Mouse (Mus musculus) lung, adult 18-20 months (tissue): Measurements from ENCODE around the gene Crygc.
"Not testable (repeated sequence)": the region's sequence is repeated elsewhere in the genome, so short reads cannot be mapped to it uniquely, and the experiment has no call there.

Experiments
- DNase-seq, 2 experiments: peaks; one replicate each; pipeline ENCODE4 v3.0.0; 2022; ENCODE audit warnings: mixed read lengths in 2 of 2

Gene Crygc

GRCm38 (mm10) chr1:65052140-65052539 is 21.3 kb downstream of the Crygc start:
- DNase-seq: no peak

- no peak for DNase-seq
Measured at GRCm38 (mm10) chr1:65051696-65052095, 21.8 kb downstream of the Crygc start.

GRCm38 (mm10) chr1:65050952-65051351 is 22.5 kb downstream of the Crygc start, which contains the start of gene Cryge:
Cryge (minus strand) TSS chr1:65051149.
- DNase-seq: not testable (repeated sequence)

GRCm38 (mm10) chr1:65048781-65049180 is 24.7 kb downstream of the Crygc start:
- peak in 1 of 2 experiments; percentile 7 for DNase-seq

- peak; percentile 6 to 16 for DNase-seq
Measured at GRCm38 (mm10) chr1:65046401-65047109, 26.9 kb downstream of the Crygc start.

GRCm38 (mm10) chr1:65043433-65043832 is 30.1 kb downstream of the Crygc start:
- no peak for DNase-seq

GRCm38 (mm10) chr1:65041837-65042236 is 31.7 kb downstream of the Crygc start:
- peak in 1 of 2 experiments; percentile 10 for DNase-seq

GRCm38 (mm10) chr1:65040806-65041205 is 32.7 kb downstream of the Crygc start:
- peak in 1 of 2 experiments; percentile 15 for DNase-seq

- DNase-seq: no peak
Measured at GRCm38 (mm10) chr1:65039679-65040078, 33.8 kb downstream of the Crygc start.

GRCm38 (mm10) chr1:65037542-65037941 is 35.9 kb downstream of the Crygc start:
- DNase-seq: no peak

GRCm38 (mm10) chr1:65035513-65035912 is 38.0 kb downstream of the Crygc start:
- no peak for DNase-seq

- DNase-seq: no peak
Measured at GRCm38 (mm10) chr1:65032641-65033040, 40.8 kb downstream of the Crygc start, which contains the start of gene Akr1cl. Akr1cl (minus strand) TSS chr1:65032759.

GRCm38 (mm10) chr1:65028206-65028605 is 45.3 kb downstream of the Crygc start:
- no peak for DNase-seq
